Mouse (Mus musculus) heart, adult 2 months (tissue): ENCODE measurements around the gene Mdga1.

Experiments
- CTCF ChIP-seq: fragments of 200-600 bp; IDR thresholded peaks from 2 replicates; pipeline ENCODE4 v1.8.1; 2022; ENCODE audit warnings: antibody characterized with exemption, mild to moderate bottlenecking, moderate library complexity
- EP300 ChIP-seq: fragments of 200-500 bp; IDR thresholded peaks from 2 replicates; pipeline ENCODE4 v1.6.1; 2011; ENCODE audit warnings: low read depth, low read length, control low read depth; ENCODE audit not compliant: insufficient read depth
- POLR2A ChIP-seq: fragments of 200-500 bp; IDR thresholded peaks from 2 replicates; pipeline ENCODE4 v1.6.1; 2011; ENCODE audit warnings: mild to moderate bottlenecking, low read depth, low read length, control low read depth; ENCODE audit not compliant: insufficient read depth

DNA sequence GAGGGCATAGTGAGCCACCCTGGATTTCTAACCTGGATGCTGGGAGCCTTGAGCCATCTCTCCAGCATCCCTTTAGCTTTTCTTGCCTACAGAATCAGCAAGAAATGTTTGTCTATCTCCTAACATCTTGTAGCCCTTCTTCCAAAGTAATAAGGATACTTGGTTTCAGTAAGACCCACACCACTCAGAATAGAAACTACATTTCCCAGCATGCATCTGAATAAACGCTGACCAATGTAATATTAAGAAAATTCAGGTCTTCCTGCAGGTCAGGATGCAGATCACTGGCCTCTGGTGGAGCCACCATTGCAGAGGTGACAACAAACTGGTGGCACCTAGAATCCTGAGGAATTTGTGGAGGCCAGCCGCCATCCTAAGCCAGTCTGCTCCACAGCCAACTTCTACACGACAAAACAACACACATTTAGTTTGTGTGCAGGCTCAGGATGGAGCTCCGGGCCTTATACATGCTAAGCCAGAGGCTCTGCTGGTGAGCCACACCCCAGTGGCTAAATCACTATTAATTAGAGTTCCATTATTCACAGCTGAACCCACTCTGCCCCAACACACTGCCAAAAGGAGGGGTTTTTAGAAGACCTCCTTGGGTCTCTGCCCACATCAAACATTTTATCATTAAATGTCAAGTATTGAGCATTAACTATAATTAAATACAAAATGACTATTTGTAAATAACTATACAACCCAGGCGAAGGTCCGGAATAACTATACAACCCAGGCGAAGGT, 126.3 kb downstream of the Mdga1 start:
- TF ChIP-seq POLR2A (no peak), CTCF (no peak), EP300 (no peak)
